Mouse (Mus musculus) left cerebral cortex, postnatal 36 days (tissue): ENCODE measurements around the gene Cdkal1. TPM values are rescaled to one million over a fixed set of nuclear protein-coding genes. Genes with fewer than 3 reads are reported as not detected.

ENCODE experiments used
- DNase-seq, 2 experiments: peaks; one replicate each; pipeline ENCODE4 v3.0.0; 2021 to 2022; ENCODE audit warnings: low spot score in 2 of 2, mixed read lengths in 1 of 2
- intact Hi-C: fragments of 180-260 bp; cut with DNase I; formaldehyde crosslinking; loops from one replicate; pipeline ENCODE4 v1.15.1; 2025
- total RNA-seq, 2 experiments: library from RNA; stranded (reverse); gene quantifications; 2 replicates each; pipeline ENCODE4 v1.2.3; 2021

Cdkal1 gene
- total RNA-seq, 2 experiments from 2014 or later: 20.7 to 22.7 TPM

DNA sequence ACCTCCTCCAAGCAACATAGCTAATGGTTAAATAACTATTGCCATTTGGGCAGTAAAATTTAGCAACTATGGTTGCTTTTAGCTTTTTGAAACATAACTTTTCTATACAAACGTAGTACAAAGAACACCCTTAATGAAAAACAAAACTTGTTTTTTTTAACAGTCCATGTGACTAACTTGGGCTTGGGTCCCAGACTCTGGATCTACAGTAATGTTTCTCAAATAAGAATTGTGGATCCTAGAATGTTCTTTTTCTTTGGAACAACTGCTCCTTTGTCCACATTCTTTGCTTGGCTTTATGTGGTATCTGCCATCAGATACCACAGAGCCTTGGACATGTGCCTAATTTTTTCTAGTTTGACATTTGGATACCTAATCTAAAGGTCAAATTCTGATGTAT lies 304.6 kb downstream of the Cdkal1 start:
- no peak for DNase-seq
- intact Hi-C loops: no loop called here

DNA sequence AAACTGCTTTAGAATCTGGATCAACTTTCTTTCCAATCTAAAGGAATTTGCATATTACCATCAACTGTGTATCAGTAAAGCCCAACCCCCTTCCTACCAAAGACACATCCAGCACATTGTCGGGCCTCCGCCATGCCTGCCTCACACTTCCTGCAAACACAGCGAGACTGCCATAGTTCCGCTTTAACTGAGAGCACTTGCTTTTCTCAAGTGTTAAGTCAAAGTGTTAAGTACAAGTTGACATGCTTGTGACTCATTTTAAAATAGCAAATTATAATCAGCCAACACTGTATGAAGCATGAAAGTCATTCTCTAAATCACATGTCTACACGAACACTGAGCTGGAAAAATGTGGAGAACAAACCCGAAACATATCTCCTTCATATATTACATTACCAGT lies 305.3 kb downstream of the Cdkal1 start:
- no peak for DNase-seq
- intact Hi-C loops: no loop called here

DNA sequence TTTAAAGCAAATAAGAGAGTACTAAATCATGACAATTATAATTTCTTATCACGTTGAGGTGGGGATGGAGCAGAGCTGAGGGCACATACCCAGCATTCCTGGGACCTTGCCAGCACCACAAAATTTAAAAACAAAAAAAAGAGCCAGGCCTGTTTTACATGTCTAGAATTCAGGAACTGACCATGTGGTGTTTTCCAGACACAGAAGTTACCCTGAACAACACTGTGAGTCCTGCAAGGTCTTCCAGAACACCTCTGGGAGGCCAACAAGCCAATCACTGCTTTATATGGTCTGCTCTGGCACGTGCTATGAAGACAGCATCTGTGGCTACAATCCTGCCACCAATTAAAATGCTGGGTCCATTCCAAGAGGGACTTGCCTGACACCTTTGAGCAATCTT lies 305.7 kb downstream of the Cdkal1 start:
- intact Hi-C loops: no loop called here
- DNase-seq: no peak

DNA sequence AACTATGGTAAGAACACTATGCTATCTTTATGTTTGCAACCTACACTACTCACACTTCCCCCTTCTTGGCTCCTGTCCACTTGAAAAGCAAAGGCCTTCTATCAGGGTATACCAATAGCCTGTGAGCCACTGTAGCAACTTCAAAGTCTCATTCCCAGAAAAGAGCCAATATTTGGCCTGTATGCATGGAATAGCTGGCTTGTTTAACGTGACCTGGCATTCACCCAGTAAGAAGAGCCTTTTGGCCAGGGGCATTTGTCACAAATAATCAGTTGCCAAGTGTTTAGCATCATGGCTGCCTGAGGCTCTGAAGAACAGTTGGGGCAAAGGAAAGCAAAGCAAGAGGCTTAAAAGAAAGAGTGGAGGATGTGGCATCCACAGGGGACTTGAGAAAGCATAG lies 317.6 kb downstream of the Cdkal1 start:
- intact Hi-C loops: no loop called here
- no peak for DNase-seq

DNA sequence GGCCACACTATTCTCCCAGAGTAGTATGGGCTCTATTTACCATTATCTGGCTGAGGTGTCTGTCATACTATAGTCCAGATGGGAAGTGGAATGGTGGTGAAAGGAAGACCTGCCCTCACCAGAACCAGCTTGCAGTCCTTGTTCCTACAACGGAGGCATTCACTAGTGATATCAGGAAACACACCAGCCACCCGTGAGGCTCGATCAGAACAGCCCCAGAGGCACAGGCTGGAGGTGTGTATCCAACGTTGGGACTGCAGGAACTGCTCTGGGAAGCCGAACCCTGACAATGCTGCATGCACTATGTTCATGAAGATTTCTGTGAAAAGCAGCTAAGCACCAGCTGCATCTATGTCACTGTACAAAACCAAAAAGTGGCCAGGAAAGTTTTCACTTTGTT lies 321.9 kb downstream of the Cdkal1 start:
- DNase-seq: no peak
- intact Hi-C loops: no loop called here

DNA sequence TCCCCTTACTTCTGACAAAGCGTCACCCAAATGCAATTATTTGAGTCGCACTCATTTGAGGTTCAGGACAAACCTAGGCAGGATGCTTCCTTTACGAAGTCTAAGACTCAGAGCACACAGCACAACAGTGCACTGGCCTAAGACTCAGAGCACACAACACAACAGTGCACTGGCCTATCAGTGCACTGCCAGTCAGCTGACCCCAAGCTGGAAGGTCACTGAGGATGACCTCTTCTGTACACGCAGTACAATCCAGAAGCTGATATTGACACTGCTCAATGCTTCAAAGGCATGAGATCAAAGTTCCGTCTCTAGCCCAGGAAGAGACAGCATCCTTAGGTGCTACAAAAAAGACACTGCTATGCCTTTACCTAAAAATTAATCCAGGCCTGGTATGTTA lies 327.1 kb downstream of the Cdkal1 start:
- DNase-seq: no peak
- intact Hi-C loops: no loop called here

DNA sequence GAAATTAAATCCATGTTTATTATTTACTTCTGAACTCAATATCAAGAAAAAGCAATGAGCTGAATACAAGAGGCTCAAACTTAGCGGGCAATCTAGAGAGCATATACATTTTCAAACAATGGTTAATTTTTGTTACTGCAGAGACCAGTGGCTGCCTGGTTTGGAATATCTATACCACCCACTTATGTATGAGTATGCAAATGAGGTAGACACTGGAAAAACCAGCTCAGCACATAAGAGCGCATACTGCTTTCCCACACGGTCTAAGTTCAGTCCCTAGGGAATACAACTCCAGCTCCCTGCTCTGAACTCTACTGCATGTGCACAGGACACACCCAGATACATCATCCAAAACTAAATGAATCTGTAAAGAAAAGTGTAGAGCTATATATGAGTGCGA lies 334.2 kb downstream of the Cdkal1 start:
- intact Hi-C loops: no loop called here
- no peak for DNase-seq

DNA sequence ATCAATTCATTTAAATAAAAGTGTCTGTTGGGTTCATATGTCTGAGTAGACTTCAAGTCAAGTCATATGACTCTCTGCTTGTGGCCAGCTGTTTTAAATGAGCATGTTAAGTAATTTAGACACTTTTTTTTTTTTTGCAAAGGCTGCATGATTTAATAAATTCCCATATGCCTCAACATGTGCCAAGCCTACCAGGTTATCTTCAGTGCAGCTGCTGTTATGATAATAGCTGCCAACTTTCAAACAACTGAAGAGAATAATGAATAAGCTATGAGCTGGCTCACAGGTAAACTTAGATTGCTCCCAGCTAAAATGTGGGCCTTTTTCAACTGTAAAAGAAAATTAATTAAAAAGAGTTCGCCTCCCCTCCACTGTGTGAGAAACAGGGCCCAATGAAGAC lies 341.4 kb downstream of the Cdkal1 start:
- DNase-seq: no peak
- intact Hi-C loops: no loop called here

DNA sequence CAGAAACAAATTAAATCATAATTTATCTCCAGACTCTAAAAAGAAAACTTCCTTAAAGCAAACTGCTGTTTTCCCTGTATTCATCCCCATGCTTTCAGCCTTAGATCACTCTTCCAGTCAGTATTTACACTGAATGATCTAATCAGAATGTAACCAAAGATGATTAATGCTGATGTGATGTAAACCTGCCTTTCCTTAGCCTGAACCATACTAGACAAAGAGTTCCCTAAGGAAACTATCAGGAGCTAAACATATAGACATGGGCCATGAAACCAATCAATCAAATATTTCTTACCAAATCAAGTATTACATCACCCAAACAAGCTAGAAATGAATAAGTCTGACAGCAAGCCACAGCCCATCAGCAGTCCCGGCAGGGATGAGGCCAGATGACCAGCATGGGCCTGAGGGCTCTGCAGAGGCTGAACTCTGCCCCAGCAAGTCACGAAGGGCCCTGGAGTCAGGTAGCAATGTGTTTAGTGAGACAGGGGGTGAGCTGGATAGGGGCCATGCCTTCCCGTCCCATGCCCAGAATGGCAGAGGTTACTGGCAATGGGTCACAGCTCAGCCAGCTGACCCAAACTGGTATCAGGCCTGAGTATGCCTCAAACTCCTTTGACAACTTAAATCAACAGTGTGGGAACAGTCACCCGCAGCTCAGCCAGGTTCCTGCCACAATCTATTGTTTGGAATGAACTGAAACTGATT lies 350.5 kb downstream of the Cdkal1 start:
- intact Hi-C loops: loop anchor here (5.0 kb wide), 1 partner anchor 548 kb away; no protein-coding TSS in a partner anchor
- no peak for DNase-seq

DNA sequence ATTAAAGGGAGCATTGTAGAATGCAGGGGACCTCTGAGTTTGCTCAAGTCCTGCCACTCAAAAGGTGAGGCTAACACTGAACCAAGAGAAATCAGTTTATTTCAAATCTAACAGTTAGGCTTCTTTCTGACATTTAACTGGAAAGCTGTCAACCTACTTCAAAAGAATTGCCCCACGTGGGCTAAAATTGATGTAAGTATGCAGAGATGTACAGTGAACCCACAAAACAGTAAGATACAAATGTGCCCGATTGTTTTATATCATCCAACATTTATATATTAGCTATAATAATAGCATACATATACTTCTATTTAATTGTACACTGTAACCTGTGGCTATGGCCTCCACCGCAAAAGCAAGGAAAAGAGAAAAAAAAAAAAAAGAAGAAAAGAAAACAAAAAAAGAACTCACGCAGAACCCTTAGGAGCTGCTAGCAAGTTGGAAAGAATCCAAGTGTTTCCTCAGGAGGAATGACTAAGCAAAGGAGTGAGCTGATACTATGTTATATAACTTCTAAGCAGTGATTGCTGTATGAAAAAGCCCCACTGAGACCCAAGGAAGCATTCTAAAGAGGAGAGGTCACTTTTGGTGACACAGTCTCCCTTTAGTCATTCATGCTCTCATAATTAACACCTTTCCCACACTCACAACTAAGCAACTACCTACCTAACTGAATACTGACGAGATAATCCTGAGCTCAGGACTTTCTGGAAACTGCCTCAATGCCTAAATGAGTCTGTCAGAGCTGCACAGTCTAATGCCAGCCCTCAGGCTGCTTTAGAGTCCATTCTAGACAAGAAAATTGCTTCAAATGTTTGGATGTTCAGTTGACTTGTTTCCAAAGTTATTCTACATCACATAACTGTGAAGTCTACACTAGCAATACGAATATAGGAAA lies 352.1 kb downstream of the Cdkal1 start:
- intact Hi-C loops: loop anchor here (5.0 kb wide), 1 partner anchor 546 kb away; no protein-coding TSS in a partner anchor
- peak in 1 of 2 experiments; percentile 19 for DNase-seq

DNA sequence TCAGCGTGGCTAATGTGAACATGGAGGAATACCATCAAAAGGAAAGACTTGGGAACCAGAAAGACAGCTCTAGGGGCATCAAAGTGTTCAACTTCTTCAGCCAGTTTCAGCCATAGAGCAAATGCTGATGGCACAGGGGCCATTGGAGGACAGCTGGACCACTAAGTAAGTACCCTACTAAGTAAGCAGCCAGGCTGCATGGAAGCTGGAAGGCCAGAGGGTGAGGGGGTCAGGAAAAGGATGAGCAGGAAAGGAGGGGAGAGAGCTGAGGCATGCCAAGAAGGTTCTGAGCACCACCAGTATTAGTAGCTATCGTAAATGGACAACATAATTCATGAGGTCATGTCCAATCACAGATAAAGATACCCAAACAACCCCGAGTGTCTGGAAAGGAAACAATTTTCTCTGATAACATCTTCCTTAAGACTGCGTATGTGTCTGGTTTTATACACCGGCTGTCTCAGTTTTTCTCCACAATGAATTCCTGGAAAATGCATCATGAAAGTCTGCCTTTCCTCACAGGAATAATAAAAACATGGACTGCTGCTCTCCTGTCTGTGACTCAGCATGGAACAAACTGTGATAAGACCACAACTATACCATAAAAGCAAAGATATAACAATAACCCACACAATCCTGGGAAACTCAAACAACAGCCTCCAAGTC lies 352.9 kb downstream of the Cdkal1 start:
- DNase-seq: no peak
- intact Hi-C loops: loop anchor here (5.0 kb wide), 1 partner anchor 545 kb away; no protein-coding TSS in a partner anchor

DNA sequence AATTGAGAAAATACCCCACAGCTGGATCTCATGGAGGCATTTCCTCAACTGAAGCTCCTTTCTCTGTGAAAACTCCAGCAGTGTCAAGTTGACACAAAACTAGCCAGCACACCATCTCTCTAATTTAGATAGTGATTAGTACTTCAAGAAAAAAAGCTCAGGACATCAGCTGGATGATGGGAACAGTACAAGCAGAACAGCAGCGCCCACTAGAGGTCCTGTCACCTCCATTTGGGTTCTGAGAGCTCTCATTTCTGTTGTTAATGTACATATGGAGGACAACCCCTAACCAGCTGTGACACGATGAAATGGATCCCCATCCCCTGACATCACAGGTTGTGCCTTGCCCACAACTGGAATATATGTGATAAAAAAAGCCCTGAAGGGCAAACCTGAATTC lies 354.3 kb downstream of the Cdkal1 start:
- DNase-seq: no peak
- intact Hi-C loops: loop anchor here (5.0 kb wide), 1 partner anchor 544 kb away; no protein-coding TSS in a partner anchor

DNA sequence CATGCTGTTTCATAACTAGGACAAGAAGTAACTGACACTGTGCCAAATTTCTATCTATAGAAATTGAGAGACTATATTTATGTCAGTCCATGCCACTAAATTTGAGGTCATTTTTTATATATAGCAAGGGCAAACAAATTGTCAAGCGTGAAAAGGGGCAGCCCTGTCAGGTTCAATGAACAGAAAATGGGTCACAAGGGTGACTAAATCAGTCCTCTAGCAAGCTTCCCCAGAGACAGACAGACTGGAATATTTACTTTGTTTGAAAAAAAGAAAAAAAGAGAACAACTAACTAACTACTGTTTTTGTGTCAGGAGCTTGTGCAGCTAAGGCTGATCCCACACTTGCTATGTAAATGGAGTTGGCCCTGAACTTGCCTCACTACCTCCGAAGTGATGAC lies 355.7 kb downstream of the Cdkal1 start:
- intact Hi-C loops: loop anchor here (5.0 kb wide), 1 partner anchor 542 kb away; no protein-coding TSS in a partner anchor
- no peak for DNase-seq

DNA sequence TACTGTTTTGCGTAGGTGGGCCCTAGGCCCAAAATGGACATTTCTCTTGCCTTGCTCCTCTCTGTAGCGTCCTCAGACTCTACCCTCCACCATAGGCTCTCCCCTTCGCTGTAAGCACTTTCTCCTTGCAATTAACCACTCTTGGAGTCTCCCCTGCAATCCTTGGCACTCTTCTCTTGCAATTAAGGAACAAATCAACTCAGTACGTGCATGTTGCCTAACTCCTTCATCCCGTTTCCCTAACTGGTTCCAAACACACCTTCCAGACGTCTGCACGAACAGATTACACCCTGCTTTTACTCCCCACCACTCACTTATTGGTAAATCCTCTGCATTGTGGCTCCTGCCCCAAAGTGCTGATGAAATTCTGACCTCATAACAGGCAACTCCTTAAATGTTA lies 358.2 kb downstream of the Cdkal1 start:
- DNase-seq: no peak
- intact Hi-C loops: no loop called here

DNA sequence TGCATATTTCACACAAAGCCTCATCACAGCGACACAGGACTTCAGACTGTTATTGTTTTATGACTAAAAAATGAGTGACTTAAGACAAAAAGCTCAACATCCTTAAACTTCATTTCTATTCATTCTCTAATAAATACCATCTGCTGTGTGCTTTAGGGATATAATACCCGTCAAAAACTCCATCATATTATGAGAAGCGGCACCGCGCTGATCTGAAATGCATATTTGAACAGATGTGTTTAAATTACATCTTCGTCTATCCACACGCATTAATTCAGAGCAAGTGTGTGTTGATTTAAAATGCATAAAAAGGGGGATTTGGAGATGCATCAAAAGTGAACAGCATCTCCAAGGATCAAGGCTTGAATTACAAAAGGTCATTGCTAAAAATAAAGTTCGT lies 365.1 kb downstream of the Cdkal1 start:
- intact Hi-C loops: no loop called here
- DNase-seq: no peak

DNA sequence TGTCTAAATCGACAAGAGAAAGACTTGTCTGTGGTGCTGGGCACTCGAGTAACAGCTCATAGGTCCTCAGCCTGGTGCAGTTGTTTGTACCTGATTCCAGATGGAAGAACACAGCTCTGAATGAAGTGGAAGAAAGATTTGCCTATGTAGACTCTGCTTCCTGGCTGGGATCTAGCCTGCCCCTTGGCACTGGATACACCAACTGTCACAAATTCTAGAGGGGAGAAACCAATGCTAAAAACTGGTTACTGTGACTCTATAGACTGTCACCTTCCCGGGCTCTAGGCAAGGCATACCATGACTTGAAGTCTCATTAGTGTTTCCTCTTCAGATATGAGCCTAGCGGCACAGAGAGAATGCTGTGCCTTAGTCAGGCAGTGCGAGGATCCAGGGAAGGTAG lies 366.0 kb downstream of the Cdkal1 start:
- intact Hi-C loops: no loop called here
- DNase-seq: no peak

DNA sequence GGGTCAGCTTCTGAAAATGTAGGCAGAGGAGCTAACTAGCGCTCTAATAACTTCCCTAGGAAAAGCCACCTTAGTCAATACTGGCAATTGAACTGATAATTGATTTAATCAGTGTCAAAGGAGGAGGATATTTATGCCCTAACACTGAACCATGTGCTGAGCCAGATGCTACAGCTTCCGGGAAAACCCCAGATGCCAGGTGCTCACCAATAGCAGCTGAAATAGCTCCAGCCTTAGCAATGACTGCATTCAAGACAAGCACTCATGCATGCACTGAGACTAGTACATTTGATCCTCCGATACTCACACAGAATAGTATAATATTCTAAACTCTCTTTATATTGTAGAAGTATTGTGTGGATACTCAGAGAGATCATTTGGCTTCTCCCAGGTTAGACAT lies 368.8 kb downstream of the Cdkal1 start:
- DNase-seq: no peak
- intact Hi-C loops: no loop called here

DNA sequence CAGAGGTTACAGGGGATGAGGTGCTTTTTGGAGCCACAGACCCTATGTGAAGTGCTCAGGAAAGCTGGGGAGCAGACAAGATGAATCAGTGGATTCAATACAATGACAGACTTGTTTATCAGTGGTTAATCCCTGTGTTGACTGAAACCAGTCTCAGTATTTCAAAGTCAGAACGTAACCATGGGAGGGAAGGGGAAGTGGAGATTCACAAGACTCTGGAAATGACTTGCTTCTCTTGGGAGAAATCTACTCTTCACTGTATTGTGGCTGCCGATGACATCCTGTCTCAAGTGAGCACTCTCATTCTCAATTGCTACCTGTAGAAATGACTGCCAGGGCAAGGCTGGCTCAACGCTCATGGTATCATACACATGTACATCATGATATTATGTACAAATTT lies 371.5 kb downstream of the Cdkal1 start:
- intact Hi-C loops: no loop called here
- no peak for DNase-seq

DNA sequence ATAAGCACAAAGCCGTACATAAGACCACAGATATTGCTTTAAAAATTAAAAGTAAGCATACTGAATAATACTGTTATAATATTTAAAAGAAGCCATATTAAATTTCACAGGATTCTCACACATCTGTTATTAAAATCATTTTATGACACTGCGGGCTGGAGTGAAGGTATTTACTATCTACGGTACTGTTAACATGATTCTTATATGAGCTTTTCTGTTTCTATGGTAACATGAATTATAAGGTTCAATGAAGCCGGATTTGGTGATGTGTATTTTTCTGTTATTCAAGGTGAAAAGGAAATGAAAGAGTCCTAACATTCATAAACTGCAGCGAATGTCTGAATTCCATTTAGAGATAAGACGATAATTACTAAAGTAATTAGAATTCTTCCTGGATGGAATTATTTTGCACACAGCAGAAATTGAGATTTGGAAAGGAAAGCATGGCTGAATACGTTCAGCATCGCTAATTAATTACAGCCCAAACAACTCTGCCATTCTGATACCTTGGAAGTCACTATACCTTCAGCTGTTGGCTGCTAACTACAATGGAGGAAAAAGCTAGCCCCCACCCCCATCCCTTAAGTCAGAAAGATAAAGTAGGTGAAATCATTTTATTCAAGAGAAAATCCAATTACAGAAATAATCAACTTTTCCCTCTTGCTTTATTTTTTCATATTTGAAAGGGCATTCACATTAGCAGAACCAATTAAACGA lies 373.2 kb downstream of the Cdkal1 start:
- intact Hi-C loops: no loop called here
- no peak for DNase-seq

DNA sequence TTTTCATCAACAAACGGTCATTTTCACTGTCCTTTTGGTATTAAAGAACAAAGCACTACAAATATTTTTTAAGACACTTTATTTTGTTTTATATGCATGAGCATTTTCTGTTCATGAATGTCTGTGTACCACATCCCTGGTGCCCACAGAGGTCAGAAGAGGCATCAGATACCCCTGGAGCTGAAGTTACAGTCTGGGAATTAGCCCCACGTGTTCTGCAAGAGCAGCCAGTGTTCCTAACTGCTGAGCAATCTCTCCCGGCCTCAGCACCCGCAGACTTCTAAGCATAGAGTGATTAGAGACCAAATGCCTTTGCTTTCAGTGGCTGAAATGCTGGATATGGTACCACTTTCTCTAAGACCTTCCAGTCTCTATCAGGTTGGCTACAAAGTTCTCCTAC lies 379.1 kb downstream of the Cdkal1 start:
- DNase-seq: no peak
- intact Hi-C loops: no loop called here
